Mouse (Mus musculus) left cerebral cortex, adult 2 months (tissue): Measurements from ENCODE around the gene Fuk. TPM values are rescaled to one million over a fixed set of nuclear protein-coding genes. Genes with fewer than 3 reads are reported as not detected.
A peak's percentile ranks its signal among the peaks of the same experiment; 100 is the strongest.

Experiments used
- DNase-seq, 2 experiments: peaks; one replicate each; pipeline ENCODE4 v3.0.0; 2021 to 2022; ENCODE audit warnings: low spot score in 2 of 2, mixed read lengths in 1 of 2; ENCODE audit errors: extremely low spot score in 1 of 2
- H3K27ac ChIP-seq: fragments of 200-600 bp; 2 replicates; pipeline ENCODE4 v1.8.1; 2022
- H3K4me3 ChIP-seq: fragments of 200-600 bp; 2 replicates; pipeline ENCODE4 v1.8.1; 2022
- CTCF ChIP-seq: fragments of 200-600 bp; IDR thresholded peaks from 2 replicates; pipeline ENCODE4 v1.8.1; 2022; ENCODE audit warnings: antibody characterized with exemption, mild to moderate bottlenecking, moderate library complexity
- intact Hi-C: fragments of 180-260 bp; cut with DNase I; formaldehyde crosslinking; loops from one replicate; pipeline ENCODE4 v1.15.1; 2025
- total RNA-seq, 2 experiments: library from RNA; stranded (reverse); gene quantifications; 2 replicates each; pipeline ENCODE4 v1.2.3; 2021

Gene Fuk
- total RNA-seq, 2 experiments from 2014 or later, result 20.7 to 21.0 TPM

GRCm38 (mm10) chr8:110842012-110842574 lies 60.2 kb downstream of the Fuk start:
- no peak for DNase-seq
- Histone ChIP-seq H3K4me3 (no peak overlapping the region), H3K27ac (no peak overlapping the region)
- peak; percentile 44 for TF ChIP-seq CTCF
- intact Hi-C loops, result no loop called here

Other genes with a start within 250 kb of the Fuk start
- 100 to 1,000 TPM; 207 to 234 TPM for gene Mtss1l, start 181.0 kb downstream of the Fuk start, total RNA-seq
- 100 to 1,000 TPM; 103 TPM for gene Il34, start 96.6 kb downstream of the Fuk start, total RNA-seq
- gene Cog4, start 55.9 kb downstream of the Fuk start, total RNA-seq, result 10 to 100 TPM; 49.0 to 59.1 TPM
- 10 to 100 TPM; 61.8 to 66.5 TPM for gene Sf3b3, start 55.7 kb downstream of the Fuk start, total RNA-seq
- gene St3gal2, start 17.4 kb upstream of the Fuk start, total RNA-seq, result 10 to 100 TPM; 88.4 to 97.4 TPM
- 10 to 100 TPM; 26.8 to 26.9 TPM for gene Ddx19a, start 95.3 kb upstream of the Fuk start, total RNA-seq
- gene Ddx19b, start 129.3 kb upstream of the Fuk start, total RNA-seq, result 10 to 100 TPM; 21.3 to 22.5 TPM
- 100 to 1,000 TPM in 1 of 2 experiments, 10 to 100 TPM in 1; 90.2 to 103 TPM for gene Aars, start 130.7 kb upstream of the Fuk start, total RNA-seq
- not detected for gene Exosc6, start 153.9 kb upstream of the Fuk start, total RNA-seq
- 1 to 10 TPM; 3.7 to 6.4 TPM for gene Clec18a, start 189.9 kb upstream of the Fuk start, total RNA-seq
- gene Pdpr, start 192.1 kb upstream of the Fuk start, total RNA-seq, result 10 to 100 TPM; 31.2 to 31.9 TPM